Mouse (Mus musculus): ENCODE data around the gene Fam76a.
"Not testable (repeated sequence)": the region's sequence is repeated elsewhere in the genome, so short reads cannot be mapped to it uniquely, and the experiment has no call there.

The Fam76a gene

DNA sequence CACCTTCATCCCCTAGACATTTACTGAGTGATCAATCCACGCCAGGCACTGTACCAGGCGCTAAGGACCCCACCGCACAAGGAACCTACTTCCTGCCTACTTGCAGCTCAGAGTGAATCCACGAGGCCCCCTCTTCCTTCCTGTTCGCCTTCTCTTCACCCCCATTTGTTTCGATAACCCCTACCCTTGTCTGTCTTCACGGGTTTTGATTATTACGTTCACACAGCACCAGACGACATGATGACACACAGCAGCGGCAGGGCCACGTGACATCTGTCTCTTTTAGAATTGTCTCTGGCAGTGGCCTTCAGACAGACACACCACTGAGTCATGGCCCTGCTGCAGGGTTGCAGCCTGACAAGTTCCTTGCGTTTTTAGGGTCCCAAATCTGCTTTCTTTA, 21.7 kb upstream of the Fam76a start:
- peak; percentile 57 for DNase-seq

DNA sequence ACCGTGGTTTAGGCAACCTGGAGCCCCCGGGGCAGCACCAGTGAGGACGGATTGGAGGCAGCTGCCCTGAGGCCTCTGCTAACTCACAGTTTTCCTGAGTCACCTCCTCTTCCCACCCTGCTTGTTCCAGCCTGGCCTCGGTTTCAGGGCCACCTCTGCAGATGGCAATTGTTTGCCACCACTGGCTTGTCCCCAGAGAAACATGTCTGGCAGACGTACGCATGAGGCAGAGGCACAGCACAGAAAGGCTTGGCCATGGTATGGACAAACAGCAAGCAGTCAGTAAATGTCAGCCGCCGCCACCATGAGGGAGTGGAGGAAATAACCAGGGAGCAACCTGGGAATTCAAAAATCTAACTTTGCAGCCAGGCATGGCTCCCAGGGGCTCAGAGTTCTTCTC, 20.7 kb upstream of the Fam76a start:
- no peak for DNase-seq

DNA sequence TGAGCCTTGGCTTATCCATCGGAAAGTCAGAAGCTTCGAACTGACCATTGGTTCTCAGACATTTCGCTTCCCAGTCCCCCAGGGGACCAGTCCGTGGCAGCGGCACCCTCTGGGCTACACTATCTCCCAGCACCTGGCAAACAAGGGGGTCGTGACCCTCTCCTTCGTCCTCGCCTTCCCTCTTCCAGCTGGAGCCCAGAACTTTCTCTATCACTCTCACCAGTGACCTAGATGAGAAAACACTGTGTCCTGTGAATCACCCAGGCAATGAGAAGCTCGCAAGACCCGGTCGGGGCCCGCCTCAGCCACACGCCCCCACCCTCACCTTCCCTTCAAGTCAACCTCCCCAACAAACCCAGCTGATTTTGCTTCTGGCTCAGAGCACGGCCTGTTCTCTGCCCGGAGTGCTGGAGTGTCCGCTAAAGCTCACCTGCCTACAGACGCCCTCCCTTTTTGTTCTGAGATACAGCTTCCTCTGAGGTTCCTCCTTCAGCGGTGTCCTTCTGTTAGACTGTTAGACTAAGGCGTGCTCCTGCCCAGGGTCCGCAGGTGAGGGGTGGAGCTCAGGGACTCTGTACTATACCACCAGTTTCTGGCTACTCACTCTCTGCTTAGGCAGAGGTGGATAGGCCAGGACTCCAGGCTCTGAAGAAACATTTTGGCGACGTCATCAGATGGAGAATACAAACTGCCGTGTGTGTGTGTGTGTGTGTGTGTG, 18.8 kb upstream of the Fam76a start:
- DNase-seq, result no peak

DNA sequence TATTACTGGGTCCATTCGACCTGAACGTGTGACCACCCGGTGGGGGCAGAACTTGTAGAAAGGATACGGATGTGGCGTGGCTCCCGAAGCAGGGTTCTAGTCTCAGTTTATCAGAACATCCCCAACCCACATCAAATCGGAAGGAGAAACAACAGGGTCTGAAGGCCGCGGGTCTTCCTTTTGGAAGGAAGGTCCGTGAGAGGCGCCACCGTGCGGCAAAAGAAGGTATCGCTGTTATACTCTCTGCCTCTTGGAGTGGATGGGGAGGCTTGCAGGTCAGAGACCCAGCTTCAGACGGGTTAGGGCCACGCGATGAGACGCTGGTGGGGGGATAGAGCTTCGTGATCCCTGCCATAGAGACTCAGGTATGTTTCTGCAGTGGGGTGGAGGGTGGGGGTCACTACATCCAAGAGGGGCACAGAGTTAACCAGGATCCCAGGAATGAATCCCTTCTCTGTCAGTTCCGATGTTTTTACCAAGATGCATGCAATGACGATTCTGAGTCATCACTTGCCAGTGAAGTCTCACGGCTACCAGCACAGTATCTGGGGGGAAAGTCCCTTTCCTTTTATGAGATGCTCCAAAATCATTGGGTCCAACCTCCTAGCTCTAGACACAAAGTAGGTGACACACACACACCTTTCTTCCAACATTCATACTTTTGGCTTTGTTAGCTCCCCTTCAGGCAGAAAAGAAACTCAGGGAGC, 17.2 kb upstream of the Fam76a start:
- DNase-seq, result peak; percentile 77

DNA sequence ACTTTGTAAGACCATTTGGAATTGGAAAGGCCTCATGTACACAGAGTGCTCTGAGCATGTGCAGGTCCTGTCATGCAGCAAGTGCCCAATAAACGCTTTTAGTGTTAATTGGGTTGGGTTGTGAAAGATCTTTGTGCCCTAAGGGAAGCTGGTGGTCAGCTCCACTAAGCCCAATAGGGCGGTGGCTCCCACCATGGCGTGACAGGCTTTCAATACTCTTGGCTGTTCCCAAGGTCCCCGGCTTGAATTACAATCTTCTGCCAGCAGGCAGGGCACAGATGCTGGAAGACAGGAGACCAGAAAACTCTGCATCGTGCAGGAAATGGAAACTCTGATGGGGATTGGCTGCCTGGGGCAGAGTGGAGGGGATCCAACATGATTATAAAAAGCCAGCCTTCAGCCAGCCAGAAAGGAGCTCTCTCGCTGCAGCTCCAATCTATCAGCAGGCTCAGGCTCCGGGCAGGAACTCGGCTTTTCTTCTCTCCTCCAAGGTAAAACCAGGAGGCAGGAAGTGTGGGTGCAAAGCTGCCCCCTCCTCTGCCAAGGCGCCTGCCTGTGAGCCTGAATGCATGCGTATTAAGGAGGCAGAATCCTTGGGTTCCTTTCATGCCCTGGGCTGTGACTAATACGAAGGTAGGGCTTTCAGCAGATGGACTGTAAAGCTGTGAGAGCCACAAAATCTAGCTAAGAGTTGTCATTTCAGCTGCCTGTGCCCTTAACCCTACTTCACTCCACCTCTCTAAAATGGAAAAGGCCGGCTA, 16.0 kb upstream of the Fam76a start:
- DNase-seq, result no peak

DNA sequence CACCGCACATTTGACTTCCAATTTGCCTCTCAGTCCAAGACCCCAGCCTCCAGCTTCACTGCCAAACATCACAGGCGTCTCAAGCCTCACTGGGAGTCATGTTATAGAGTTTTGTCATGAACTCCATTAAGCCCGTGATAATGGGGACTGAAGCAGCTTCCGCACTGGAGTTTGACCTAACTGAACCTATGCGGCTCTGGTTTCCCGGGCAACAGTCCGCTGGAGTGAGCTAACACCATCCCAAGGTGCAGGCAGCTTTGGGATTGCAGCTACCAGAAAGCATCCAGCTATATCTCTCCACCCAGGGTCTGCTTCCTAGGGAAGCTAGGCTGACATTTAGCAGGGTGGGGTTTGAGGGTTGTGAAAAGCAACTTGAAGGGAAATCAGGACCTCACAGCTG, 12.3 kb upstream of the Fam76a start:
- DNase-seq, result no peak

DNA sequence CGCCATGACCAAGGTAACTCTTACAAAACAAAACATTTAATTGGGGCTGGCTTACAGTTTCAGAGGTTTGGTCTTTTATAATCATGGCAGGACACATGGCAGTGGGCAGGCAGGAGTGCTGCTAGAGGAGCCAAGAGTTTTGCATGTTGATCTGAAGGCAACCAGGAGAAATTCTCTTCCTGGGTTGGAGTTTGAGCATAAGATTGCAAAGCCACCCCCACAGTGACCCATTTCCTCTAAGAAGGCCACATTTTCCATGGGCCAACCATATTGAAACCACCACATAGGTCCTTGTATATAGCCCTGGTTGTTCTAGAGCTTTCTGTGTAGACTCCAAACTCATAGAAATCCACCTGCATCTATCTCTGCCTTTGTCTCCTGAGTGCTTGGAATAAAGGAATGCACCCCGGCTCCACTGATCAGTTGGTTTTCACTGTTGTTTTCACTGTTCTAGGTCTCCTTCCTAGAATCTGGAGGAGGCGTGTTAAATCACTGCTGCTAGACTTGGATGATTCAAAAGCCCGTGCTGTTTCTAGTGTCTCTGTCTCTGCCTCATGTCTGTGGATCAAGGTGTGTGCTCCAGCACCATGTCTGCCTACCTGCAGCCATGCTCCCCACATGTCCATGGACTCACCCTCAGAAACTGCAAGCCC, 10.5 kb upstream of the Fam76a start:
- no peak for DNase-seq

DNA sequence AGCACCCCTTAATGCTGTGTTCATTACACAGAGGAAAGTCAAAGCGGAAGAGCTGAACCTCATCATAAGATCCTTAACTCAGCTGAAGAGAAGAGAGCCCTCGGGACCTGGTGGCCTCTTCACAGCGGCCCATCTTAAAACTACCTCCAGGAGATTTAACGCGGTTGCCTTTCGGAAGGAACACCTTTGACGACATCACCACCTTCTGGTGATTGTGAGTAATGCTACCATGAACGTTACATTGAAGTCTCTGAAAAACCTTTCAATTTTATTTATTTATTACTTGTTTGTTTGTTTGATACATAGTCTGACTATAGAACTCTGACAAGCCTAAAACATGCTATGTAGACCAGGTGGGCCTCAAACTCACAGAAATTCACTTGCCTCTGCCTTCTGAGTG, 8.4 kb upstream of the Fam76a start:
- DNase-seq, result peak; percentile 63

DNA sequence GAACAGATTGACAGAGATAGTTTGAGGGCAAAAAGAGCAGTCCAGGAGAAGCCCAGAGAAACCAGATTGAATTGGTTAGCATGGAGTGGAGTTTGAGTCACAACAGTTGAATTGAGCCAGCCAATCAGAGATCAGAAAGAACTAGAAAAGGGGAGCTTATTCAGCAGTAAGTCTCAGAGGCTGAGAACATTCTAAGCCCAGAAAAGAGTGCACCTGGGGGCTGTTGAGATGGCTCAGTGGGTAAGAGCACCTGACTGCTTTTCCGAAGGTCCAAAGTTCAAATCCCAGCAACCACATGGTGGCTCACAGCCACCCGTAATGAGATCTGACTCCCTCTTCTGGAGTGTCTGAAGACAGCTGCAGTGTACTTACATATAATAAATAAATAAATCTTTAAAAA, 4.2 kb upstream of the Fam76a start:
- peak; percentile 31 for DNase-seq

DNA sequence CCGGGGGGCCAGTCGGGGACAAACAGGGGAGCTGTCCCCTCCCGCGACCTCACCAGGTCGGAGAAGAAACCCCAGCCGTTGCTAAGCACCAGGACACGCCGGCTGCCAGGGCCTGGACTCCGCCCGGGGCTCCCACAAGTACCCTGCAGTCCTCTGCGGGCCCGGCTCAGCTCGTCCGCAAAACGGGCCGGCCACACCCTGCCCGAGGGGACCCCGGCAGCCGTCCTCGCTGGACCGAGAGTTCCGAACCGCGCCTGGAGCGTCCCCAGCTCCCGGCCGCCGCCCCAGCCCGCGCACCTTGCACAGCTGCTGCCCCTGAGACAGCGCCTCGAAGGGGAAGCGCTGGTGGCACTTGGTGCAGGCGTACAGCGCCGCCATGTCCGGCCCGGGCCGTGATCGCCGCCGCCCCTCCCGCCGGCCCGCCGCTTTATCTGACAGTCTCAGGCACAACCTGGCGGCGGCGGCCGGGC, 262 bp downstream of the Fam76a start:
- DNase-seq, result no peak

DNA sequence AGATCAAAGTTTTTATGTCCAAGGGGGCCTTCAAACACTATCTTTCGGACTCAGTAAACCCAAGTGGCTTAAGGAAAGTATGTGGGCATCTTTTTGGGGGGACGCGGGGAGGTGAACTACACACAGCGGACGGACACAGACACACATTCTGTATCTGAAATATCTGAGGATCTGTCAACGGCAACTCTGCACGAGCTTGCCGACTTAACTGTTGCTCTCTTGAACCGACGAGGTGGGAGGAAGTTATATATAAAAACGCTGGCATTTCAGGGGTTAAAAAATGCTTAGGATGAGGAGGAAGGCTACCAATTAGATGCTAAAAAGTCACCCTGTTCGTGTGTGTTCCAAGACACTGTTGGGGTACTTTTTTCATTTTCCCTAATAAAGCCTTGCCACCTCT, 870 bp downstream of the Fam76a start:
- DNase-seq, result no peak

DNA sequence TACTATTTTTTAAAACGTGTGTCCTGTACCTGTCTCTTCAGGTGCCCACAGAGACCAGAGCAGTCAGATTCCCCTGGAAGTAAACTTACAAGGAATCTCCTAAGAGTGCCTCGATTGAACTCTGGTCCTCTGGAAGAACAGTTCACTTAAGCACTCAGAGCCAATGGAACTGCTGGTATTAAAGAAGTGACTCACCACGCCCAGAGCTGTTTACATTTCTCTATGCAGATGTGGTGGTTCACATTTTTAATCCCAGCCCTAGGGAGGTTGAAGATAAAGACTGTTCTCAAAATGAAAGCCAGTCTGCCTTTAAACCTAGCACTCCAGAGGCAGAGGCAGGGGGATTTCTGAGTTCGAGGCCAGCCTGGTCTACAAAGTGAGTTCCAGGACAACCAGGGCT, 2.2 kb downstream of the Fam76a start:
- DNase-seq, result no peak

DNA sequence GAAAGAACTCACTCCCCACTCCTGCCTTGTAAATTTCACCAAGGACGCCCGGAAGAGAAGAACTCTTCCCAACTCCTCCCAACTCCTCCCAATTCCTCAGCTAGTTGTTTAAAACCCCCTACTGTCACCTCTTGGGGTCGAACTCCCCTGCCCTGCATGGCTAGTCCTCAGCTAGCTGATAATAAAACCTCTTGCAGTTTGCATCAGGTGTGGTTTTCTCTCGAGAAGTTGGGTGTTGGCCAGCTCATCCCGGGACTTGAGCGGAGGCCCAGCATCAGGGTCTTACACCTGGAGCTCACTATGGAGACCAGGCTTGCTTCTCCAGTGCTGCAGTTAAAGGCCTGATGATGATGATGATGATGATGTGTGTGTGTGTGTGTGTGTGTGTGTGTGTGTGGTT, 3.9 kb downstream of the Fam76a start:
- not testable (repeated sequence) for DNase-seq

DNA sequence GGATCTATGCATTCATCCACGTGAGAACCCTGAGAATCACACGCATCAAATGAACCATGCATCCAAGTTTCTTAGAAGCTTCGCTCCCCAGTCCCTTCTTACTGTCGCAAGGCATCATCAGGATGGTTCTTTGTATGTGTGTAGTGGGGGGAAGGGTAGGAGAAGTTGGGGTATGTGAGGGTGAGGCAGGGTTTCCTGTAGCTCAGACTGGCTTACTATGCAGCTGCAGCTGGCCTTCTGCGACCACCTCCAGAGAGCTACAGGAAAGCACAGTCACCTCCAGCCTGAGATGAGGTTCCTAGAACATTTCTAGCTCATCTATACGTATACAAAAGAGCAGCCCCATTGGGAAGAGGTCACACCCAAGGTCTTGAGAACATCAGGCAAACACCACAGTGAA, 10.2 kb downstream of the Fam76a start:
- DNase-seq, result peak; percentile 57

DNA sequence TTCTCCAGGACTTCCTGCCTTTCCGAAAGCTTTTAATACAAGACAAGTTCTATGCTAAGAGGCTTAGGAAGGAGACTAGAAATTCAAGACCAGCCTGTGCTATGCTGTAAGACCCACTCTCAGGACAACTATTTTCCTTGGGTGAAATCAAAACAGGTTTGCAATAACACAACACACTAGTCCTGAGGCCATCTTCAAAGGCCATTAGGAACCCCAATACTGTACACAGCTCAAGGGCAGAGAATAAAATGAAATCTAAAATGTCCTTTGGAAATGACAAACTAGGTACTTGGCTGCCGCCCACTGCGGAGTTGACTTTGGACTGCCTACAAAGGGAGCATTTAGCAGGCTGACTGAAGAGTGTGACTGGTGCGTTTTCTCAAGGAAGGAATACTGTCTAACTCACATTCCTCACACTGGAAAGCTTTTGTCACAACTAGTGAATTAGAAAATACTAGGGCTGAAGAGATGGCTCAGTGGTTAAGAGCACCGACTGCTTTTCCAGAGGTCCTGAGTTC, 16.5 kb downstream of the Fam76a start:
- no peak for DNase-seq

DNA sequence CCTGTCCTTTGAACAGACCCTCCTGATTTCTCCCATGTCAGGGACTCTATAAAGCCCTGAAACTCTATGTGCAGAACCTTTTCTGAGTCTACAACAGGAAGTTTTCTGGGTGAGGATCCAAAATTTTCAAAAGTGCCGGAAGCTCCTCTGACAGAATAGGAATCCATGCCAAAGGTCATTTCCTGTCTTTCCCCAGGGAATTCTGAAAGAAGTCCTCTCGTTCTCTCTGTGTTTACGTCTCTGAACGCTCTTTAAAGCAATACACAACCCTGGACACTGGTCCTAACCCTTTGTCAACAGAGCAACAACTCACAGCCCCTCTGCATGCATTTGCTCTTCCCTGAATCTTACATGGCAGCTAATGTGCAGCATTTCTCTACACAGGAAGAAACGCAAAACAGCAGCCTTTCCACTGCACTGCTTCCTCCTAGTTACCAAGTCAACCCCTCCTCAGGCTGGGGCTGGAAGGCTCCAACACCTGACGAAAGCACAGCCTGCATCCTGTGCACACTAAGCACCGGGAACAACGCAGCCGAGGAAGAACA, 17.5 kb downstream of the Fam76a start:
- no peak for DNase-seq

DNA sequence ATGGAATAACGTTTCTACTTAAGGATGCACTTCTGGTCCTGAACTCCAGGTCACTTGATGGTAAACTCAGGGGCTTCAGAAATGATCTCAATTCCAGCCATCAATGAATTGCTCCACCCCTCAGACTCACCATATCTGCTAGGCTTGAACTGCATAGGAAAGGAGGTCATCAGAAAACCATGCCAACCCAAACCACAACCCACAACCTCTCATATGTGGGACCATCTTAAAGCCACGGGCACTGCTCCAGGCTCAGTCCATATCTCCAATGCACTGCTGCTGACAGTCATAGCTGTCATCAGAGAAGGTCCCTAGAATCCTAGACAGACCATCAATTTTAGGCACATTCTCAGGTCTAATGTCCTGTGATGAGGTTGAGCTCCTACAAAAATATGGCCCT, 18.3 kb downstream of the Fam76a start:
- no peak for DNase-seq

DNA sequence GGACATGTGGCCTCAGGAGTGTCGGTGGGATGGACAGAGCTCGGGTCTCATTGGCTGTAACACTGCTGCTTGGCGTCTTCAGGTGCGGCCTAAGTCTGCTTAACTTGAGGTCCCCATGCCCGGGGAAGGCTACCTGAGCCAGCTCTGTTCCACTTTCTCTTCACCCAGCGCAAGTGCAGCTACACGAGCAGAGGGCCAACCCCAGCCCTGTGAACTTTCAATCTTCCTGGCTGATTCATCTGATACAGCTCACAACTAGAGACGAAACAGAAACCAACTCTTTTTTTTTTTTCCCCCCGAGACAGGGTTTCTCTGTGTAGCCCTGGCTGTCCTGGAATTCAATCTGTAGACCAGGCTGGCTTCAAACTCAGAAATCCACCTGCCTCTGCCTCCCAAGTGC, 24.2 kb downstream of the Fam76a start:
- no peak for DNase-seq

DNA sequence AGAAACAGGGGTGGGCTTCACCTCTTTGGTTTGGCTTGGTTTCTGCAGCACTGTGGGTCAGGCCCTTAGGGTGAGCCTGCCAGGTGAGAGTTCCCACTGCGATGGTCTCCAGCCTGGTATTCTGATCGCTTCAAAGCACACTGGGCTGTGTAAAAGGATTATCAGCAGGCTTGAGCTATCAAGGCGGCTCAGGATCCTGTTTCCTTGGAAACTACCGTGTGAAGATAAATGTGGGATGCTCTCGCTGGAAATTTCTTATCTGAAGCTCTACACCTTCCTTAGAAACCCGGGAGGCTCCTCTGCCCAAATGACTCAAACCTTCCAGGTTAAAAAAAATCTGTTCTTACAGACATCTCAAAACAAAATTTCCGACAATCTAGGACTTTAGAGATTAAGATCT, 28.0 kb downstream of the Fam76a start:
- DNase-seq, result no peak

DNA sequence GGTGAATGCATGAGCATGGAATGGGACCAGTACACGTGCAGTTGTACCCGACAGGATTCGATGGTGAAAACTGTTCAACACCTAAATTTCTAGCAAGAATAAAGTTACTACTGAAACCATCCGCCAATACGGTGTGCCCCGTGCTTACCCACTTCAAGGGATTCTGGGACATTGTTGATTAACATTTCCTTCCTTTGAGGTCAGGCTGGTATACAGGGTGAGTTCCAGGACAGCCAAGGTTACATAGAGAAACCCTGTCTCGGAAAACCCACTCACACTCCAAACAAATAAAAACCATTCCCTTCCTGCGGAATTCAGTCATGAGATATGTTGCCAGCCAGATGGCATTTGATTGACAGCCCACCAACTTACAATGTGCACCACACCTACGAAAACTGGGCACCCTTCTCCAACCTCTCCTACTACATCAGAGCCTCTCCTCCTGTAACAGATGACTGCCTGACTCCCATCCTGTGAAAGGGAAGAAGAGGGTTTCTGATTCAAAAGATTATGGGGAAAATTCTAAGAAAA, 37.4 kb downstream of the Fam76a start:
- DNase-seq, result no peak

DNA sequence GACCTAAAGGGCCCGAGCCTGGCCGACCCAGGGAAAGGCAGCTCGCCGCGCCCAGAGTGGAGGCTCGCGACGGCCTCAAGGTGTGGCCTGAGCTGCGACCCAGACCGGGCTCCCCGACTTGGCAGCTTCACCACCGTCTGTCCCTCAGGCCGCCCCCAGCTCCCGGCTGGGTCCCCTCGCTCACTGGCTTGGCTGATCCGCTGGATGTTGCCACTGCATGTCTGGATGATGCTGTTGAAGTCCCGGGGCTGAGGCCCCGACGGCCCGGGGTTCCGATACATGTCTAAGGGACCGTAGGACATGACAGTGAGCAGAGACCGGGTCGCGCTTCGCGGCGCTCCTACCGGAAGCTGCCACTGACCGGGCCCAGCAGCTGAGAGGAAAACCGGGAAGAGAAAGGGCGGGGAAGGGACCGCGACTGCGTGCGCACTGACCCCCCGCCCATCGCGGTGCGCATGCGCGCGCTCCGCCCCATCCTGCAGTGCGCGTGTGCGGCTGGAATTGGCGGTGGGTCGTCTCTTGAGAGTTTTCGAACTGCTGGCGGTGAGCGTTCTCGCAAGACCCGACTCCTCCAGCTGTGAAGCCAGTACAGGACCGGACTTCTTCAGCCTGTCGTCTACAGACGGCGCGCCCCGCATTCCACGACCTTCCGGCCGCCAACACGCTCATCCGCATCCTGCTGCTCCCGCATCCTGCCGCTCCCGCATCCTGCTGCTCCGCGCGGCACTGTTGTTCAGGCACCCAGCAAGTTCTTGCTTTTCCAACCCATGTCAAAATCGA, 38.1 kb downstream of the Fam76a start, which contains the start of gene Stx12:
Stx12 (minus strand) TSS at position 446 of the 780 bp plus-strand sequence.
- peak; percentile 86 for DNase-seq
